Mouse (Mus musculus) liver, adult 2 months (tissue): ENCODE data around the gene Crebl2. TPM values are rescaled to one million over a fixed set of nuclear protein-coding genes. Genes with fewer than 3 reads are reported as not detected.

ENCODE experiments used
- DNase-seq: peaks from one replicate; pipeline ENCODE4 v3.0.0-alpha.2; 2011; ENCODE audit warnings: low read depth, low spot score; ENCODE audit errors: extremely low read depth
- H3K27ac ChIP-seq: fragments of 200-500 bp; replicated peaks from 2 replicates; pipeline ENCODE4 v1.5.1; 2012; ENCODE audit warnings: low read depth, mild to moderate bottlenecking, control low read depth, inconsistent platforms, low read length; ENCODE audit not compliant: insufficient read depth
- H3K27me3 ChIP-seq: fragments of 200-500 bp; 2 replicates; pipeline ENCODE4 v1.6.1; 2012; ENCODE audit warnings: mild to moderate bottlenecking, moderate library complexity, low read length, inconsistent platforms; ENCODE audit not compliant: control insufficient read depth, insufficient read depth
- H3K36me3 ChIP-seq: fragments of 200-500 bp; 2 replicates; pipeline ENCODE4 v1.6.1; 2012; ENCODE audit warnings: low read length, inconsistent platforms; ENCODE audit not compliant: control insufficient read depth, insufficient read depth
- H3K4me1 ChIP-seq: fragments of 200-500 bp; 2 replicates; pipeline ENCODE4 v1.6.1; 2011; ENCODE audit warnings: low read length; ENCODE audit not compliant: control insufficient read depth, insufficient read depth
- H3K4me3 ChIP-seq: fragments of 200-500 bp; 2 replicates; pipeline ENCODE4 v1.5.1; 2011; ENCODE audit warnings: low read depth, mild to moderate bottlenecking, control low read depth, low read length, moderate library complexity; ENCODE audit not compliant: insufficient read depth
- H3K79me2 ChIP-seq: fragments of 200-500 bp; 2 replicates; pipeline ENCODE4 v1.6.1; 2012; ENCODE audit warnings: inconsistent platforms, mild to moderate bottlenecking, low read length, moderate library complexity; ENCODE audit not compliant: control insufficient read depth, insufficient read depth
- H3K9ac ChIP-seq: fragments of 200-500 bp; 2 replicates; pipeline ENCODE4 v1.6.1; 2012; ENCODE audit warnings: low read depth, mild to moderate bottlenecking, control low read depth, inconsistent platforms, low read length
- CTCF ChIP-seq: fragments of 200-500 bp; IDR thresholded peaks from 2 replicates; pipeline ENCODE4 v1.5.1; 2011; ENCODE audit warnings: low read depth, low read length, control low read depth
- POLR2A ChIP-seq: fragments of 200-500 bp; IDR thresholded peaks from 2 replicates; pipeline ENCODE4 v1.6.1; 2011; ENCODE audit warnings: low read length, control low read depth; ENCODE audit not compliant: insufficient read depth; ENCODE audit errors: extremely low read depth
- WGBS: fragments of 180-500 bp; shearing (Covaris S2); methylation state at CpG from one replicate; pipeline ENCODE4 v1.1.7; 2018; 5-methylcytosine and 5-hydroxymethylcytosine counted together
- polyA plus RNA-seq: library from polyadenylated mRNA; depleted of rRNA; stranded (reverse); fragments of >200 nt; gene quantifications from 2 replicates; pipeline ENCODE4 v1.2.3, GENCODE M21; 2012; rRNA removed
- total RNA-seq: library from RNA; depleted of rRNA; stranded (reverse); fragments of >200 nt; gene quantifications from 2 replicates; pipeline ENCODE4 v1.2.3, GENCODE M21; 2014; rRNA removed

Crebl2 gene
- total RNA-seq (48.5 and 49.5 TPM in 2 replicates), polyA plus RNA-seq (20.9 and 23.2 TPM in 2 replicates)

DNA sequence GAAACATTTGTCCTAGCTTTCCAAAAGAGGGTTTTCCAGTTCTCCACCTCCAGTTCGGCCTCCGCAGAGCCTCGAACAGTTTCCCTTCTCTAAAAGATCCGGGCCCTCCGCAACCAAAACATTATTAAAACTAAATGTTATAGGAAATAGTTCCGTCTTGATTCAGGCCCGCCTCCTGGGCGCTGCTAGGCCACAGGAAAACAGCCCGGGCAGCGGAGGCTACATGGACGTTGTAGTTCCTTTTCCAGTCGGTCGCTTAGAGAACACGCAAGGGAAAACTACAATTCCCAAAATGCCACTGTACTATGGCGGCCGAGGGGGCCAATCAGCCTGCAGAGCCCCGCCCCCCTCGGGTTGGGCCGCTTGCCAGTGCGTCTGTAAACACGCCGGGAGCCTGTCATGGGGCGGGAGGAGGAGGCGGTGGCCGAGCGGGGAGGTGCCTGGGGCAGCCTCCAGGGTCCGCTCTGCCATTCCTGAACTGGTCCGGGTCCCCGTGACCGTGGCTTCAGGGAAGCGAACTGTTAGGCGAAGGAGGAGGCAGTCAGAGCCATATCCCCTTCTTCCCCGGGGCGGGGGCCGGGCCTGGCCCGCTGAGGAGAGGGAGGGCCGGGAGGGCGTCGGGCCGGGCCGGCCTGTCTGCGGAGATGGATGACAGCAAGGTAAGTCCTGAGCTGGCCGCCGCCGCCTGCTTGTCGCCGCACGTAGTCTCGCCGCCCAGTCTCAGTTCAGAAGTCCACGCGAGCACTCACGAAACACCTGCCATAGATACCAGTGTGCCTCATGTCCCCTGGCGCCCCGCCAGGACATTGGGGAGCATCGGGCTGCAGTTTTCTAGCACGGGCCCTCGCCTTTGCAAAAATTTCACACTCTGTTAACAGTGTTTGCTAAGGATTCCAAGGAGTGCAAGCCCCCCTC, at the start of gene Crebl2:
TSS of gene Crebl2 (plus strand) at position 369 of the 915 bp plus-strand sequence.
- TF ChIP-seq CTCF (no peak), POLR2A (peak; percentile 69)
- Histone ChIP-seq H3K4me1 (peaks cover 6% of the 10 kb centered on the region; the same call in 1 of the 2 replicates), H3K36me3 (no peaks in the 10 kb centered on the region), H3K27me3 (no peaks in the 10 kb centered on the region), H3K4me3 (peak within 1 kb of the TSS; percentile 72), H3K27ac (peak within 1 kb of the TSS; percentile 96), H3K9ac (peak within 1 kb of the TSS; percentile 86), H3K79me2 (peaks cover 9% of the 10 kb centered on the region; the same call in 1 of the 2 replicates)
- DNase-seq, result peak; percentile 96
- WGBS, result under 1% methylated on average over 58 of the region's 58 CpGs

DNA sequence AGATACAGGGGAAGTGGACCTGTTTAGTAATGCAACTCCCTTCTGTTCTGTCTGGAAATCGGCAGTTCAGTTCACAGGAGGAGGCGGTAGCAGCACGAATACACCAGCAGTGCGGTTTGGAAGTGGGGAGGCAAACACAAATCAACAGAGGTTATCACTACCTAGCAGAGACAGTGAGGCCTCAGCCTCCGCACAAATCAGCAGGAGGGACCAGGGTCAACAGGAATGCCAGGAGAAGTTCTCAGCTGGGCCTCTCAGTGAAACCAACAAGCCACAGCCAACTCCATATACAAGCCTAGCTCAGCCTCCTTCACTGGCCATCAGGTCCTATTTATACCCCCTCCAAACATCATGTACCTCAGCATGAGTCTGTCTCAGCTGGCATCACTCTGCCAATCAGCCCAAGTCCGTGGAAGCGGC, 48.5 kb upstream of the Crebl2 start:
- no peak overlapping the region for H3K4me3 ChIP-seq
- no peak for DNase-seq
- peaks cover 3% of the 10 kb centered on the region; the same call in 1 of the 2 replicates for H3K4me1 ChIP-seq
- H3K9ac ChIP-seq, result no peak overlapping the region
- H3K79me2 ChIP-seq, result peaks cover 34% of the 10 kb centered on the region; the same call in 1 of the 2 replicates
- whole genome bisulfite sequencing, result 68% methylated on average over 7 of the region's 7 CpGs
- no peaks in the 10 kb centered on the region for H3K36me3 ChIP-seq
- H3K27me3 ChIP-seq, result no peaks in the 10 kb centered on the region
- no peak overlapping the region for H3K27ac ChIP-seq
- TF ChIP-seq POLR2A (no peak), CTCF (no peak)

DNA sequence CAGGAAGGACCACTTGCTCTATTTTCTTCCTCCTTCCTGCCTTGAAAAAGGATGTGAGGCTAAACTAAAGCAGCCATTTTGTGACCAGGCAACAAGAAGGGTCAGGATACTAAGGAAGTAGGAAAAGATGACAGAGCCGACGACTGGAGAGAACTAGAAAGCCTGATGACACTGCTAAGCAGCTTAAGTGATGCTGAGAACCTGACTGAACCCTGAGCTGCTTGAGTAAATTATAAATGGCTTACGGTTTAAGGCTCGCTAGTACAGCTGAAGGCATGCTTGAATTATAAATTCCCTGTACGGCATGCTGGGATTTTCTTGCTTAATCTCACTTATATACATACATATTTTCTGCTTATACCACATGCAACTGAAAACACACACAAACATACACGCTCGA, 47.1 kb upstream of the Crebl2 start:
- peaks cover 37% of the 10 kb centered on the region; the same call in 1 of the 2 replicates for H3K79me2 ChIP-seq
- H3K27me3 ChIP-seq, result no peaks in the 10 kb centered on the region
- H3K27ac ChIP-seq, result no peak overlapping the region
- H3K36me3 ChIP-seq, result peaks cover 3% of the 10 kb centered on the region
- no peak overlapping the region for H3K9ac ChIP-seq
- no peak for DNase-seq
- no peak overlapping the region for H3K4me3 ChIP-seq
- peaks cover 4% of the 10 kb centered on the region; the same call in 1 of the 2 replicates for H3K4me1 ChIP-seq
- WGBS, result 95% methylated on average over 7 of the region's 7 CpGs
- TF ChIP-seq CTCF (no peak), POLR2A (no peak)

DNA sequence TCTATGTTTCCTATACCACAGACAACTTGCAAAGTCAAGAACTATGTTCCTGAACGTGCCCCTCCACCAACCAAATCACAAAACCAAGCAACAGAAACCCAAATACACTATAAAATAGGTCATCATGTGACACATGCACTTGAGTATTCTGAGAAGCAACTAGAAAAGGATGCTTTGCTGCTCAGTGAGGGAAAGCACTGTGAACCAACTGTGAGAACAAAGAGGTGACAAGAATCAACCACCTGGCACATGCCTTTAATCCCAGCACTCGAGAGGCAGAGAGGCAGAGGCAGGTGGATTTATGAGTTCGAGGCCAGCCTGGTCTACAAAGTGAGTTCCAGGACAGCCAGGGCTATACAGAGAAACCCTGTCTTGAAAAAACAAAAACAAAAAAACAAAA, 43.5 kb upstream of the Crebl2 start:
- Histone ChIP-seq H3K9ac (no peak overlapping the region), H3K4me1 (peaks cover 6% of the 10 kb centered on the region; the same call in 1 of the 2 replicates), H3K79me2 (peaks cover 31% of the 10 kb centered on the region; the same call in 1 of the 2 replicates), H3K27ac (no peak overlapping the region), H3K36me3 (peaks cover 4% of the 10 kb centered on the region), H3K4me3 (no peak overlapping the region), H3K27me3 (no peaks in the 10 kb centered on the region)
- TF ChIP-seq CTCF, result no peak
- no peak for TF ChIP-seq POLR2A
- no peak for DNase-seq
- 76% methylated on average over 3 of the region's 3 CpGs for WGBS

DNA sequence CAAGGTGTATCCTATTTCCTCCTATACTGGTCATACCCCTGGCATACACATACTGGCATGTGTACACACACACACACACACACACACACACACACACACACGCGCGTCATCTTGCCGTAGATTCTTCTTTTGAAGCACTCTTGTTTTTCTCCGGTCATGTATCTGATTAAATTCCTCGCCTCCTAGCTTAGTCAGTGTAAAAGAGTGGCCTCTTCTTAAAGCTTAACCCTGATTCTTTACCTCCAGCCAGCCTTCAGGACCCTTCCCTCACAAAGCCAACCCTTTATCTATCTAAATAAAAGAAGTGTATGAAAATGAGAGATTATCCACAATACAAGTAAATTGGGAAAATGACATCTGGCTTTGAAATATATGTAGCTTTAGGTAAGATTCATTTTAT, 40.9 kb upstream of the Crebl2 start:
- DNase-seq, result no peak
- Histone ChIP-seq H3K4me1 (peaks cover 10% of the 10 kb centered on the region; the same call in 1 of the 2 replicates), H3K4me3 (no peak overlapping the region), H3K27me3 (no peaks in the 10 kb centered on the region), H3K27ac (no peak overlapping the region), H3K9ac (no peak overlapping the region), H3K79me2 (peaks cover 14% of the 10 kb centered on the region; the same call in 1 of the 2 replicates), H3K36me3 (peaks cover 4% of the 10 kb centered on the region)
- TF ChIP-seq CTCF, result no peak
- no peak for TF ChIP-seq POLR2A
- WGBS, result 89% methylated on average over 6 of the region's 6 CpGs
